Mouse (Mus musculus) inflammation-experienced regulatory T-cells, adult 6 months (primary cell): ENCODE measurements around the gene Phf8. TPM values are rescaled to one million over a fixed set of nuclear protein-coding genes. Genes with fewer than 3 reads are reported as not detected.
"Not testable (repeated sequence)": the region's sequence is repeated elsewhere in the genome, so short reads cannot be mapped to it uniquely, and the experiment has no call there.

Experiments
- ATAC-seq: one replicate; pipeline ENCODE4 v1.8.0; 2017
- polyA plus RNA-seq, 3 experiments: library from polyadenylated mRNA; unstranded; fragments of 100-300 nt; shearing (Covaris generic); gene quantifications; one replicate each; pipeline ENCODE4 v1.2.1; 2017

Gene Phf8
- 10 to 100 TPM; 40.5 to 49.2 (median 46.2) TPM for polyA plus RNA-seq

- peak; percentile 90 for ATAC-seq
These were observed at the start of gene Phf8 for GRCm38 (mm10) chrX:151520458-151521322. Phf8 (plus strand) TSS chrX:151520672.

DNA sequence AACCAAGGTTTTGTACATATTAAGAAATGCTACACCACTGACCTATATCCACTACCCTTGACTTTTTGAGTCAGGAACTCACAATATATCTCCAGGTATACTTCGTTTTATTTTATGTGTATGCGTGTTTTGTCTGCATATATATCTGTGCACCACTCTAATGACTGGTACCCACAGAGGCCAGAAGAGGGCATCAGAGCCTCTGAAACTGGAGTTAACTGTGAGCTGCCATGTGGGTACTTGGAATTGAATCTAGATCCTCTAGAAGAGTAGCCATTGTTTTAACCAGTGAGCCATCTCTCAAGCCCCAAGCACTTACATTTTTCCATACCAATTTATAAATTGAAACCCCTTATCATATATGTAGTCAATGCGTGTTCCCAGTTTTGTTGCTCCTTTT, 32.3 kb upstream of the Phf8 start:
- no peak for ATAC-seq

- ATAC-seq: not testable (repeated sequence)
These were observed 27.2 kb upstream of the Phf8 start for GRCm38 (mm10) chrX:151493269-151493668.

DNA sequence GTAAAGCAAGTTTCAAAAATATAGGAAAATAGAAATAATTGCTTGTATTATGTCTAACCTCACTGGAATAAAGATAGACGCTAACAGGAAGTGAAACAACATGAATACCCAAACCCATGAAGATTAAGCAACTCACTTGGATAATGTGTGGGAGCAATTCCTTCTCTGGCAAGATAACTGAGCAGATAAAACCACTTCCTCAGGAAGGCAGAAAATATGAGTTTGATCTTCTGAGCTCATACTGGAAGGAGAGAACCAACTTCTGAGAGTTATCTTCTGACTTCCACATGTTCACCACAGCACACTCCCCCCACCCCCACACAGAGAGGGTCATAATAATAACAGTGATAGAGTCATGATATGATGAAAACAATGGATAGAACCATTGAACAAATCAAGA, 23.9 kb upstream of the Phf8 start:
- ATAC-seq: no peak

DNA sequence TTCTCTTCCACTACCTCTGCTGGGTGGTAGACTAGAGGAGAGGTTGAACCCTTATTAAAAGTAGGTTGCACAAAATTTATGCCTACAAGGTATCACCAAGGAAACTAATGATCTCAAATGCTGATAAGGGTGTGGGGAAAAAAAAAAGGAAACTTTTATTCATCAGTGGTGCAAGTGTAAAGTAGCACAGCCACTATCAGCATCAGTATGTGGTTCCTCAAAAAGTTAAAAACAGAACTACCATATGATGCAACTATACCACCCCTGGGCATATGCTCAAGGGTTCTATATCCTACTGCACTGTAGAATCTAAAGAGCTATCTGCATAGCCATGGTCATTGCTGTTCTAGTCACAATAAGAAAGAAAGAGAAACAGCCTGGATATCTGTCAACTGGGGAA, 11.9 kb upstream of the Phf8 start:
- no peak for ATAC-seq

DNA sequence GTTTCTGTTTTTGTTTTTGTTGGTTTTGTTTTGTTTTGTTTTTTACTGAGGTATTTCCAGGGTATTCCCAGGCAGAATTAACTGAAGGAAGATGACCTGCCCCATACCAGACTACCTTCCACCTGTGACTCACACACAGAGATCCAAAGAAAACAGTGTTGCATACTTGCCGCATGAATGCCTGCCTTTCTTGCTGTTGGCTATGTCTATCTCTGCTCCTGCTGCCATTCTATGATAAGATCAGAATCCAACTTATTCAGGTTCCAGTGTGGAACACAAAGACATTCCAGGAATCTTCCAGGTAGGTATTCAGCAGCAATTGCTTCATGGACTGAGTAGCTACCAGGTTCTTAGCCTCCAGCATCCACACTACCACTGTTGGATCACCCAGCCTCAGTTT, 10.6 kb upstream of the Phf8 start:
- ATAC-seq: no peak

DNA sequence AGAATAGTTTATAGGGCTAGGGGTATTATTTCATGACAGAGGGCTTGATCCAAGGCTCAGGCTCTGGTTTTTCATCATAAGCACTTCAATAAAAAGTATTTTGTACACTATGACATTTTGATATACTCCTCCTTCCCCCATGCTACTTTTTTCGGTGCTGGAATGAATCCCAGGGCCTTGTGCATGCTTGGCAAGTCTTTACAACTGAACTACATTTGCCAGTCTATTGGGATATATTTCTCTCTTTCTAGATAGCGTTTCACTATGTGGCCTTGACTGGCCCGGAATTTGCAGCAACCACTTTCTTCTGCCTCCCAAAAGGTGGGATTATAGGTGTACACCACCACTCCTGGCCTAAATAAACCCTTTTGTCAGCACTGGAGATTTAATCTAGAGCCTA, 7.4 kb upstream of the Phf8 start:
- ATAC-seq: no peak

DNA sequence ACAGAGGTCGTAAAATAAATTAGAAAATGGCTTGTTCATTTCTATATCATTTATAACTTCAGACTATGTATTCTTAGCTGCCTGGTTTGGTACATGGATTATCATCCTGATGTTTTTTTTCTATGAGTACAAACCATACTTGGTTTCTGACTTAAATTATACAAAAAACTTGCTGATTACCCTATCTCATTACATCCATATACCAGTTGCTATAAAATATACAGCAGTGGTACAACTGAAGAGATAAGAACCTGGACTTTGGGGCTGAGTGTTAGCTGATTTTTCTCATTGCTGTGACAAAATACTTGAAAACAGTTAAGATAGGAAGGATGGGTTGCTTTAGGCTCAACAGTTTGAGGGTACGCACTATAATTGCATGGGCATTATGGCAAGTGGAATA, 6.8 kb upstream of the Phf8 start:
- ATAC-seq: no peak

DNA sequence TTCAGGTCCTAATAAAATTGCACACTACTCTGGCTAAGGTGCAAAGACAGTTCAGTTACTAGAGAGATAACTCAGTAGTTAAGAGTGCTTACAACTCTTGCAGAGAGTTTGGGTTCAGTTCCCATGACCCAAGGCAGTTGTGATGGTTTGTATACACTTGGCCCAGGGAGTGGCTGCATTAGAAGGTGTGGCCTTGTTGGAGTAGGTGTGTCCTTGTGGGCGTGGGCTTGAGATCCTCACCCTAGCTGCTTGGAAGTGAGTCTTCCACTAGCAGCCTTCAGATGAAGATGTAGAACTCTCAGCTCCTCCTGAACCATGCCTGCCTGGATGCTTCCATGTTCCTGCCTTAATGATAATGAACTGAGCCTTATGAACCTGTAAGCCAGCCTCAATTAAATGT, 2.3 kb upstream of the Phf8 start:
- no peak for ATAC-seq

DNA sequence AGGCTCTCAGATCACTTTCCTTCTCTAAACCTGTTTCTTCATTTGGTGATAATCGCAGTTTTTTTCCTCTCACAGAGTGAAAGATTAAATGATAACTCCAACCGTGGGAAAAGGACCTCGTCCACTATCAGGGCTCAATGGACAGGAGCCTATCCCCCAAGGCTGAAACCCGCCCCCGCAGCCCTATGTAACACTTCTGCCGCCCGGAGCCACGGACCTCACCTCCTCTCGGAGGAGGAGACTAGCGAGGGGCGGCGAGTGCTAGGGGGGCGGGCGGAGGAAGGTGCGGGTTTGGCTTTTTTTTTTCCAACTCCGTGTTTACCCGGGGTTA, 380 bp upstream of the Phf8 start:
- ATAC-seq: no peak

GRCm38 (mm10) chrX:151521786-151522522, 1.5 kb downstream of the Phf8 start:
- no peak for ATAC-seq

- ATAC-seq: no peak
These were observed 32.9 kb downstream of the Phf8 start for GRCm38 (mm10) chrX:151553356-151553755.

GRCm38 (mm10) chrX:151575166-151575565, 54.7 kb downstream of the Phf8 start:
- ATAC-seq: no peak

DNA sequence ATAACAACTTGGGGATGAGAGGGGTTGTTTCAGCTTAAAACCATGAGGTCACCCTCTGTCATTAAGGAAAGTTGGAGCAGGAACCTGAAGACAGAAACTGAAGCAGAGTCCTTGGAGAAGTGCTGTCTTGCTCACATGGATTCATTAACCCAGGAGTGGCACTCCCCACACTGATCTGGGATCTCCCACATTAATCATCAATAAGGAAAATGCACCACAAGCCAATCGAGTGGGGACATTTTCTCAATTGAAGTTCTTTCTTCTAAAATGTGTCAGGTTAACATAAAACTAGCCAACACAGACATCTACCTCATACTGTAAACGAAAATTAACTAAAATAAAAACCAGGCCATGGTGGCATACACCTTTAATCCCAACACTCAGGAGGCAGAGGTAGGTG, 122.9 kb downstream of the Phf8 start:
- no peak for ATAC-seq

DNA sequence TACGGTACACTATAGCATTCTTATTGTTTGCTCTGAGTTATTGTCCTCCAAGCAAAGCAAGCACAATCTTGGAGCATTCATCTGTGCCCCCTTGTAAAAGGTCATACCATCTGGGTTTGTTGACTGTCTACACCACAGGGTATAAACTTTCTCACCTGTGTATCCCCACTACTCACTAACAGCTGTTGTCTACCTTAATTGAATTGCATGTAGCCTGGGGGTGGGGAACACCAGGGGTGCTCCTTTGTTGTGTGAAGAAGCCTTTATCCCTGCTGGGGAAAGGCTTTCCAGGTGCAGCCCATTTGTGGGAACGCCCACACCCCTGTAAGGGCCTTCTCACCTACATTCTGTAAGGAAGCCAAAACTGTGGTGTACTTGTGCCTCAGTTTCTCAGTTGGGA, 133.3 kb downstream of the Phf8 start:
- no peak for ATAC-seq

DNA sequence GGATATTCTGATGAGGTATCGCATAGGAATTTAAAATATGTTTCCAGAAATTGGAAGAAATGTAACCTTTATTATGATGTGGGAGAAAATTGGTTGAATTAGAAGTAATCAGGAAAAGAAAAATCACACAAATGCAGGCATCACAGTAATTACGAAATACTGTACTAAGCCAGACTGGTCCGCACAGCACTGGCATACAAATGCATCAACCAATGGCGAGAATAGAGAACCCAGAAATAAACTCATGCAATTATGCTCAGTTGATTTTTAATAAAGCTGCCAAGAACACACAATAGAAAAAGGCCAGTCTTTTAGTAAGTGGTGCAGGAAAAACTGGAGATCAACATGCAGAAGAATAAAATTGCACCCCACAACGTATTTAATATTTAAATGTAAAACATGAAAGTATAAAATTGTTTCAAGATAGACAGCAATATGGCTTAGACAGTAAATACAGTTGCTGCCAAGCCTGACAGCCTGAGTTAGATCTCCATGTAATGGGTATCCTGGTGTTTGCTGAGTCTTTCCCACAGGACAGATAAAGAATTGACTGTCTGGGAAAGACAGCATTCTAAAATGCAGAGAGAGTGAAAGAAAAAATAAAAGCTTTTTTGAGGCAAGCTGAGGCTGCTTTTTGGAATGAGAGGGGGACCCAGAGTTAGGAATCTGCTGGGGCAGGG, 154.2 kb downstream of the Phf8 start:
- ATAC-seq: no peak

Other genes starting within 250 kb of the Phf8 start
- 1 to 10 TPM in 2 of 3 experiments, under 1 TPM in 1; 0.99 to 2.8 (median 1.6) TPM for gene Fam120c, start 176.5 kb upstream of the Phf8 start, polyA plus RNA-seq